Mouse (Mus musculus): Measurements from ENCODE around the gene Hao2. TPM values are rescaled to one million over a fixed set of nuclear protein-coding genes. Genes with fewer than 3 reads are reported as not detected.

Hao2 gene
- total RNA-seq (2017), result not detected in 2 replicates

GRCm38 (mm10) chr3:98893057-98893772 lies at the start of gene Hao2:
TSS of gene Hao2 (minus strand) at chr3:98893239.
- ATAC-seq (ENCODE audit: extremely low read depth, insufficient number of reproducible peaks, low FRiP score, poor library complexity, severe bottlenecking), result no peak

GRCm38 (mm10) chr3:98941601-98942000 lies 48.6 kb upstream of the Hao2 start:
- no peak for ATAC-seq (ENCODE audit: extremely low read depth, insufficient number of reproducible peaks, low FRiP score, poor library complexity, severe bottlenecking)

- no peak for ATAC-seq (ENCODE audit: extremely low read depth, insufficient number of reproducible peaks, low FRiP score, poor library complexity, severe bottlenecking)
Measured at GRCm38 (mm10) chr3:98941066-98941551, 48.1 kb upstream of the Hao2 start.

- no peak for ATAC-seq (ENCODE audit: extremely low read depth, insufficient number of reproducible peaks, low FRiP score, poor library complexity, severe bottlenecking)
Measured at GRCm38 (mm10) chr3:98940225-98940624, 47.2 kb upstream of the Hao2 start.

GRCm38 (mm10) chr3:98936446-98936845 lies 43.4 kb upstream of the Hao2 start:
- ATAC-seq (ENCODE audit: extremely low read depth, insufficient number of reproducible peaks, low FRiP score, poor library complexity, severe bottlenecking), result no peak

- ATAC-seq (ENCODE audit: extremely low read depth, insufficient number of reproducible peaks, low FRiP score, poor library complexity, severe bottlenecking), result no peak
Measured at GRCm38 (mm10) chr3:98934601-98935000, 41.6 kb upstream of the Hao2 start.

GRCm38 (mm10) chr3:98934041-98934440 lies 41.0 kb upstream of the Hao2 start:
- ATAC-seq (ENCODE audit: extremely low read depth, insufficient number of reproducible peaks, low FRiP score, poor library complexity, severe bottlenecking), result no peak

- ATAC-seq (ENCODE audit: extremely low read depth, insufficient number of reproducible peaks, low FRiP score, poor library complexity, severe bottlenecking), result no peak
Measured at GRCm38 (mm10) chr3:98932421-98932820, 39.4 kb upstream of the Hao2 start.

GRCm38 (mm10) chr3:98931836-98932235 lies 38.8 kb upstream of the Hao2 start:
- ATAC-seq (ENCODE audit: extremely low read depth, insufficient number of reproducible peaks, low FRiP score, poor library complexity, severe bottlenecking), result no peak

GRCm38 (mm10) chr3:98920417-98920816 lies 27.4 kb upstream of the Hao2 start:
- no peak for ATAC-seq (ENCODE audit: extremely low read depth, insufficient number of reproducible peaks, low FRiP score, poor library complexity, severe bottlenecking)

GRCm38 (mm10) chr3:98917260-98917659 lies 24.2 kb upstream of the Hao2 start:
- ATAC-seq (ENCODE audit: extremely low read depth, insufficient number of reproducible peaks, low FRiP score, poor library complexity, severe bottlenecking), result no peak

- ATAC-seq (ENCODE audit: extremely low read depth, insufficient number of reproducible peaks, low FRiP score, poor library complexity, severe bottlenecking), result no peak
Measured at GRCm38 (mm10) chr3:98916856-98917255, 23.8 kb upstream of the Hao2 start.

- no peak for ATAC-seq (ENCODE audit: extremely low read depth, insufficient number of reproducible peaks, low FRiP score, poor library complexity, severe bottlenecking)
Measured at GRCm38 (mm10) chr3:98915659-98916058, 22.6 kb upstream of the Hao2 start.

- ATAC-seq (ENCODE audit: extremely low read depth, insufficient number of reproducible peaks, low FRiP score, poor library complexity, severe bottlenecking), result no peak
Measured at GRCm38 (mm10) chr3:98913591-98913990, 20.6 kb upstream of the Hao2 start.

GRCm38 (mm10) chr3:98897606-98898005 lies 4.6 kb upstream of the Hao2 start:
- no peak for ATAC-seq (ENCODE audit: extremely low read depth, insufficient number of reproducible peaks, low FRiP score, poor library complexity, severe bottlenecking)

GRCm38 (mm10) chr3:98895071-98895601 lies 2.1 kb upstream of the Hao2 start:
- no peak for ATAC-seq (ENCODE audit: extremely low read depth, insufficient number of reproducible peaks, low FRiP score, poor library complexity, severe bottlenecking)

GRCm38 (mm10) chr3:98890430-98890829 lies 2.6 kb downstream of the Hao2 start:
- ATAC-seq (ENCODE audit: extremely low read depth, insufficient number of reproducible peaks, low FRiP score, poor library complexity, severe bottlenecking), result no peak

GRCm38 (mm10) chr3:98888206-98888605 lies 4.8 kb downstream of the Hao2 start:
- ATAC-seq (ENCODE audit: extremely low read depth, insufficient number of reproducible peaks, low FRiP score, poor library complexity, severe bottlenecking), result no peak

- ATAC-seq (ENCODE audit: extremely low read depth, insufficient number of reproducible peaks, low FRiP score, poor library complexity, severe bottlenecking), result no peak
Measured at GRCm38 (mm10) chr3:98880831-98881230, 12.2 kb downstream of the Hao2 start.

- ATAC-seq (ENCODE audit: extremely low read depth, insufficient number of reproducible peaks, low FRiP score, poor library complexity, severe bottlenecking), result no peak
Measured at GRCm38 (mm10) chr3:98880216-98880615, 12.8 kb downstream of the Hao2 start.

- no peak for ATAC-seq (ENCODE audit: extremely low read depth, insufficient number of reproducible peaks, low FRiP score, poor library complexity, severe bottlenecking)
Measured at GRCm38 (mm10) chr3:98868219-98868618, 24.8 kb downstream of the Hao2 start.
